Mouse (Mus musculus) adrenal gland (tissue): ENCODE data around the gene Olfr1440.

ENCODE experiments used
- intact Hi-C: fragments of 180-260 bp; cut with DNase I; formaldehyde crosslinking; loops from one replicate; pipeline ENCODE4 v1.15.1; 2025
- long read RNA-seq, 2 experiments: library from polyadenylated mRNA; unstranded; transcript quantifications; one replicate each; pipeline ENCODE4 v2.0.0; 2020; ENCODE audit warnings: borderline replicate concordance in 1 of 2; ENCODE audit not compliant: insufficient replicate concordance in 1 of 2

The Olfr1440 gene
- long read RNA-seq, experiment 1 = 0 reads
- long read RNA-seq, experiment 2 = 0 reads

DNA sequence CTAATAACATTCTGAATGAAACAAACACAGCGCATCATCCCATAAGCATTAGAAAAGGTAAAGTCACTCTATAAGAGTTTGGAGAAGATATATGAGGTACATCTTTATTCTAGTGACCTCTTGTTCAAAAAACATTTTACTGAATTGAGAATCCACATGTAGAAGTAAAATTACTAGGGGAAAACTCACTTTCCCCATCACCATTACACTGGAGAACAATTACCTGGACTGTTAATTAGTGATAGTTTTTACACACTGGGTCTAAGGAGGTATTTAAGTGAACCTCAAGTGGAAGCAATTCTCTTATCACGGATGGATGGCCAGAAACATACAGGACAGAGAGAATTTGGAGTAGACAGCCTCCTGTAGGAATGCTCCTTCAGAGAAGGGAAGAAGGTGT, at the start of gene Olfr1440:
Gene Olfr1440 (plus strand): TSS at position 301 of the 400 bp plus-strand sequence.
- intact Hi-C loops = no loop called here

GRCm38 (mm10) chr19:12373004-12373403, 14.1 kb upstream of the Olfr1440 start:
- intact Hi-C loops = no loop called here

DNA sequence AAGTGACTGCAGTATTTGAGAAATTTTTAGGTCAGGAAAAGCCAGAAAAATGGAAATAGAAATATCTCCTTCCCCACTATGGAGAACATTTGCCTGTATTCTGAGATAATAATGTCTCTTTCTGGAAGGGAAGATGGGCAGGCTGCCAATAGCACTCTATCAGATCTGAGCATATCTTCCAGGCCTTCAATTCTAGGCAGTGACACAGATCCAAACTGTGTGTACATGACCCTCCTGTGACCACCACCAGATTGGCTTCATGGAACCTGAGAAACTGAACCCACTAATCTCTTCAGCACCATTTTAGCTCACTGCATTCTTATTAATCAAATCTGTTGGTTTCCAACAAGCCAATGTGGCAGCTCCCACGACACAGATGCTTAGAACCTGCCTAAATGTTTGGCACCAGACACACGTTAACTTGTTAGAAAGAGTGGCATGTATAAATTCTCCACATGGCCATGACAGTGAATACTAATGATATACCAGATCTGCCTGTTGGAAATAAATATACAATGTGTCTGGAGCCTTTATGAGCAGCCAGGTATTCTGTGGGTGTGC, 12.5 kb upstream of the Olfr1440 start:
- intact Hi-C loops = no loop called here

- intact Hi-C loops = no loop called here
Measured at GRCm38 (mm10) chr19:12413737-12414136, 26.7 kb downstream of the Olfr1440 start.

DNA sequence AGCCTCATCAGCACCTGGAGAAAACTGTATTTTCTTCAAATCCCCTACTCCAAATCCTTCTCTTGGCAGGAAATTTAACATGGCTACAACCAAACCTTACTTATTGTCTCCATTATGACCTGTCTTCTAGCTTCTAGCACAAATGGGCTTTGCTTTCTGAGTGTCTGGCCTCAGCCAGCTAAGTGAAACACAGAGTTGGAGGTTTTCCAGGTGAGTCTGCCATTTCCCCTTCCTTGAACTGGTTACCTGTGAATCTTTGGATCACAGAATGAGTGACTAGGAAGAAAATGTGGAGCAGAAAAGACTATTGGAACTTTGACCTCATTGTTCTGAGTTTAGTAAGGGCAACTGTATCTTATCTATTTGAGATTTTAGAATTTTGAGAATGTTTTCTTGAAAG, 30.3 kb downstream of the Olfr1440 start, which contains the start of gene Olfr1441:
Gene Olfr1441 (plus strand): TSS at position 73 of the 400 bp plus-strand sequence.
- intact Hi-C loops = no loop called here

DNA sequence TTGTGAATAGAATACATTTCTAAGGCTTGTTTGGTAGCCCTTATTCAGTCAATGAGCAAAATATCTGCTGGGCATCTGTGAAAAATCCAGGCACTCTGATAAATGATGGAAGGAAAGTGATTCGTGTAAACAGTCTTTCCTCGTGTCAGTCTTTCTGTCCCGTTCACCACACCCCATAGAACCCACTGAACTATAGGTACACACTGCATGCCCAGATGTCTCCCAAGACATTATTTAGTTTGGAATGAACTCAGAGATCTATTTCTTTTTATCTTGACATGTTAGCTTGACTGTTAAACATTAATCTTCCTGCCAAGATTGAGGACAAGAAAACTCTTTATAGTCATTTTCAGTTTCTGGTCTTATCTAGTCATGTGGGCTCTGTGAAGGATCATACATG, 31.2 kb downstream of the Olfr1440 start:
- intact Hi-C loops = no loop called here

GRCm38 (mm10) chr19:12420555-12420954, 33.5 kb downstream of the Olfr1440 start:
- intact Hi-C loops = no loop called here

- intact Hi-C loops = no loop called here
Measured at GRCm38 (mm10) chr19:12421680-12422079, 34.6 kb downstream of the Olfr1440 start.

GRCm38 (mm10) chr19:12427101-12427500, 40.0 kb downstream of the Olfr1440 start:
- intact Hi-C loops = no loop called here

- intact Hi-C loops = no loop called here
Measured at GRCm38 (mm10) chr19:12427605-12428004, 40.5 kb downstream of the Olfr1440 start, which contains the start of gene Pfpl. Gene Pfpl, plus strand, starts transcription at chr19:12427905.

- intact Hi-C loops = loop anchor here (2.0 to 5.0 kb wide), 4 partner anchors 34 to 301 kb away; no protein-coding TSS in a partner anchor
Measured at GRCm38 (mm10) chr19:12433033-12433432, 46.0 kb downstream of the Olfr1440 start.

DNA sequence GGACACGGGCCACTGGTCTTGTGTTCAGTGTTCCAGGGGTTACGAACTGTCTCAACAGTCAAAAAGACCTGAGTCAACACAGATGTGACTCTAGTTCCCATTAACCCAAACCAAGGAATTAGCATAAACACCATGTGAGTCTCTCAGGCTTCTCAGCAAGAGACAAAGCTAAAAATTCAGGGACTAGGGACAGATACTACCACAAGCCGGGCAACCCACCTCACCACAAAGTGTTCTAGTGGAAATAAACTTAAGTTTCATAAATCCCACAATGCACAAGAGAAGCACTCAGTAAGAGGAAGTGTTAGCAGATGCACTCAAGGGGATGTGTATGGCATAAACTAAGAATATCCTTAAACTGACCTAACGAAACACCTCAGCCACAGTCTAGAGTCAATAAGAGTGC, 47.9 kb downstream of the Olfr1440 start:
- intact Hi-C loops = no loop called here

GRCm38 (mm10) chr19:12435750-12436524, 48.9 kb downstream of the Olfr1440 start:
- intact Hi-C loops = no loop called here

- intact Hi-C loops = no loop called here
Measured at GRCm38 (mm10) chr19:12439581-12439980, 52.5 kb downstream of the Olfr1440 start.

- intact Hi-C loops = no loop called here
Measured at GRCm38 (mm10) chr19:12440103-12440725, 53.1 kb downstream of the Olfr1440 start.

DNA sequence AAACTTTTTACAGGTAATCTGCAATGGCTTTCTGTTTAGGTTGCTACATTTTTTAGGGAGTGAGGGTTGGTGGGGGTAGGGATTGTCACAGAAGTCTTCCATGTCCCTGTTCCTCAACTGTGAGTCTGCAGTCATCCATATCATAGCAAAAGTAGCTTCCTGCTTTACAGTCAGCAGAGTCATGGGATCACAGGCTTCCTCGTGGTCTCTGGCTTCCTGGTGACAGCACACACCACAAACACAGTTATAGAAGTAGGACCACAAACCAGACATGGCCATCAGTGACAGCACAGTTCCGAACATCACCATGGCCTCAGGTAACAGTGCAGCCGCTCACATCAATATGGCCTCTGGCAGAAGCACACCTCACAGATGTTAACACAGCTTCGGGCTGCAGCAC, 55.5 kb downstream of the Olfr1440 start:
- intact Hi-C loops = no loop called here

- intact Hi-C loops = no loop called here
Measured at GRCm38 (mm10) chr19:12445014-12445413, 57.9 kb downstream of the Olfr1440 start.
